Mouse (Mus musculus) CH12.LX (cell line): Measurements from ENCODE around the gene Adam21. TPM values are rescaled to one million over a fixed set of nuclear protein-coding genes. Genes with fewer than 3 reads are reported as not detected.

ENCODE experiments used
- DNase-seq: peaks from one replicate; pipeline ENCODE4 v3.0.0-alpha.2; 2013; ENCODE audit errors: extremely low read depth
- H3K27ac ChIP-seq: 2 replicates; pipeline ENCODE4 v1.5.1; 2012; ENCODE audit warnings: low read depth, mild to moderate bottlenecking, control low read depth, moderate library complexity; ENCODE audit not compliant: insufficient read depth
- H3K27me3 ChIP-seq: replicated peaks from 2 replicates; pipeline ENCODE3; 2012; ENCODE audit warnings: inconsistent platforms
- H3K36me3 ChIP-seq, 2 experiments: replicated peaks in 1 of 2; 2 replicates each; pipeline versions ENCODE3 to v1.6.1; 2012; ENCODE audit warnings: inconsistent platforms in 1 of 2, low read length in 1 of 2, mild to moderate bottlenecking in 1 of 2, mixed read lengths in 1 of 2, moderate library complexity in 1 of 2; ENCODE audit not compliant: control insufficient read depth in 1 of 2, insufficient read depth in 1 of 2
- H3K4me1 ChIP-seq, 2 experiments: 2 replicates each; pipeline ENCODE4 v1.6.1; 2012; ENCODE audit warnings: inconsistent platforms in 1 of 2, moderate library complexity in 1 of 2; ENCODE audit not compliant: insufficient read depth in 2 of 2, control insufficient read depth in 1 of 2
- H3K4me2 ChIP-seq: 2 replicates; pipeline ENCODE4 v1.6.1; 2012; ENCODE audit warnings: low read depth, mild to moderate bottlenecking, control low read depth; ENCODE audit not compliant: poor library complexity, insufficient read depth, severe bottlenecking
- H3K4me3 ChIP-seq, 3 experiments: fragments of 150-350 bp in 1 of 3; sonication (generic) in 1 of 3; replicated peaks in 1 of 3; 2 replicates each; pipeline versions ENCODE3 to v1.5.1; 2011 to 2012; ENCODE audit warnings: low read depth in 2 of 3, low read length in 2 of 3, mild to moderate bottlenecking in 2 of 3, moderate library complexity in 2 of 3, control low read depth in 1 of 3, improper control_type of control experiment in 1 of 3, inconsistent platforms in 1 of 3, mixed read lengths in 1 of 3; ENCODE audit not compliant: poor library complexity in 1 of 3
- H3K79me2 ChIP-seq: replicated peaks from 2 replicates; pipeline ENCODE4 v1.6.1; 2012; ENCODE audit warnings: mild to moderate bottlenecking, moderate library complexity; ENCODE audit not compliant: control insufficient read depth, poor library complexity, insufficient read depth, severe bottlenecking; ENCODE audit errors: extremely low read depth
- H3K9ac ChIP-seq: 2 replicates; pipeline ENCODE4 v1.6.1; 2012; ENCODE audit warnings: low read depth, mild to moderate bottlenecking, control low read depth, moderate library complexity; ENCODE audit not compliant: insufficient read depth
- H3K9me3 ChIP-seq: replicated peaks from 2 replicates; pipeline ENCODE3; 2012; ENCODE audit warnings: low read length, inconsistent platforms, mixed read lengths
- CHD2 ChIP-seq: IDR thresholded peaks from 2 replicates; pipeline ENCODE4 v1.6.1; 2011; ENCODE audit warnings: low read length, improper control_type of control experiment
- ELF1 ChIP-seq: IDR thresholded peaks from 2 replicates; pipeline ENCODE4 v1.6.1; 2014; ENCODE audit warnings: low read depth, mild to moderate bottlenecking, inconsistent platforms, low read length, improper control_type of control experiment
- EP300 ChIP-seq: IDR thresholded peaks from 2 replicates; pipeline ENCODE4 v1.6.1; 2011; ENCODE audit warnings: low read length, improper control_type of control experiment
- GABPA ChIP-seq: IDR thresholded peaks from 2 replicates; pipeline ENCODE4 v1.6.1; 2012; ENCODE audit warnings: low read depth, low read length, improper control_type of control experiment, inconsistent platforms; ENCODE audit not compliant: insufficient replicate concordance
- MAZ ChIP-seq: IDR thresholded peaks from 2 replicates; pipeline ENCODE4 v1.6.1; 2012; ENCODE audit warnings: low read depth, mild to moderate bottlenecking, inconsistent platforms, low read length, improper control_type of control experiment, moderate library complexity
- NELFE ChIP-seq: IDR thresholded peaks from 2 replicates; pipeline ENCODE4 v1.6.1; 2011; ENCODE audit warnings: low read depth, low read length, improper control_type of control experiment
- PAX5 ChIP-seq: IDR thresholded peaks from 2 replicates; pipeline ENCODE4 v1.6.1; 2012; ENCODE audit warnings: low read length, inconsistent platforms, mixed read lengths
- POLR2A ChIP-seq: IDR thresholded peaks from 2 replicates; pipeline ENCODE4 v1.6.1; 2011; ENCODE audit warnings: low read depth, mild to moderate bottlenecking, improper control_type of control experiment, low read length
- RAD21 ChIP-seq: IDR thresholded peaks from 2 replicates; pipeline ENCODE4 v1.6.1; 2011; ENCODE audit warnings: low read depth, mild to moderate bottlenecking, low read length, improper control_type of control experiment, moderate library complexity
- SIN3A ChIP-seq: IDR thresholded peaks from 2 replicates; pipeline ENCODE4 v1.6.1; 2012; ENCODE audit warnings: low read length, improper control_type of control experiment, inconsistent platforms
- TBP ChIP-seq: conservative IDR thresholded peaks from 2 replicates; pipeline ENCODE4 v1.6.1; 2011; ENCODE audit warnings: low read depth, low read length, improper control_type of control experiment
- UBTF ChIP-seq: IDR thresholded peaks from 2 replicates; pipeline ENCODE4 v1.6.1; 2012; ENCODE audit warnings: low read depth, mild to moderate bottlenecking, inconsistent platforms, low read length, improper control_type of control experiment, moderate library complexity
- USF1 ChIP-seq: IDR thresholded peaks from 2 replicates; pipeline ENCODE4 v1.6.1; 2014; ENCODE audit warnings: low read depth, mild to moderate bottlenecking, inconsistent platforms, low read length, improper control_type of control experiment
- USF2 ChIP-seq: conservative IDR thresholded peaks from 2 replicates; pipeline ENCODE4 v1.6.1; 2011; ENCODE audit warnings: low read depth, low read length, improper control_type of control experiment
- ZKSCAN1 ChIP-seq: IDR thresholded peaks from 2 replicates; pipeline ENCODE4 v1.6.1; 2012; ENCODE audit warnings: low read depth, inconsistent platforms, low read length, improper control_type of control experiment, borderline replicate concordance
- ZMIZ1 ChIP-seq: IDR thresholded peaks from 2 replicates; pipeline ENCODE4 v1.6.1; 2012; ENCODE audit warnings: low read depth, mild to moderate bottlenecking, inconsistent platforms, low read length, improper control_type of control experiment
- dilution Hi-C: fragments of 300-500 bp; cut with MboI; formaldehyde crosslinking; loops from 2 replicates; pipeline ENCODE4 v1.14.3; 2020; ENCODE audit warnings: low sequenced_read_pairs; ENCODE audit not compliant: extremely low pct_unique_long_range_greater_than_20kb, extremely low pct_ligation_motif_present
- in situ Hi-C: fragments of 300-500 bp; cut with MboI; formaldehyde crosslinking; loops from 3 replicates; pipeline ENCODE4 v1.14.3; 2019; ENCODE audit warnings: low sequenced_read_pairs, low pct_ligation_motif_present, low pct_unique_long_range_greater_than_20kb, mixed read lengths
- polyA plus RNA-seq: library from polyadenylated mRNA; unstranded; fragments of >175 nt; gene quantifications from 2 replicates; pipeline ENCODE4 v1.2.1, GENCODE M21; 2012; ENCODE audit warnings: low read depth; ENCODE audit not compliant: insufficient read length
- total RNA-seq, 2 experiments: library from RNA; depleted of rRNA; stranded (reverse); fragments of 300-350 nt in 1 of 2; fragments of >200 nt in 1 of 2; gene quantifications; 2 replicates each; pipeline ENCODE4 v1.2.3; 2012 to 2014

Gene Adam21
- total and polyA plus RNA-seq, 3 experiments: 0.07 TPM; not detected in 2

DNA sequence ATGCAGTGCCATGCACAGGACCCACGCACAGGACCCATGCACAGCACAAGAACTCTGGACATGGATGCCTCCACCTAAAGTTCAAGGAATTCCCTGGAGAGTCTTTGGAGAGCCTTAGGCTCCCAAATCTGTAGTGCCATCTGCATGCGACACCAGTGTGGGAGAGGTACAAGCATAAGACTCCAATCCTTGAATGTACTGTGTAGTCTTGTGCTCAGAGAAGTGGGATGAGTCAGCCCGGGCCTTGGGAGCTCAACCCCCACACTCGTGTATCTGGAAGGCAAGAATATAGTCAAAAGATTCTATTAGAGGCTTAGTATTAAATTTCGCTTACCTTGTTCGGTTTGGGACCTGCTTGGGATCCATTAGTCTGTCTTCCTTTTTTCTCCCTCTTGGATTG lies 47.5 kb upstream of the Adam21 start:
- TF ChIP-seq ELF1 (no peak), USF2 (no peak), POLR2A (no peak), TBP (no peak), MAZ (no peak), USF1 (no peak), ZKSCAN1 (no peak), UBTF (no peak), GABPA (no peak), ZMIZ1 (no peak)

DNA sequence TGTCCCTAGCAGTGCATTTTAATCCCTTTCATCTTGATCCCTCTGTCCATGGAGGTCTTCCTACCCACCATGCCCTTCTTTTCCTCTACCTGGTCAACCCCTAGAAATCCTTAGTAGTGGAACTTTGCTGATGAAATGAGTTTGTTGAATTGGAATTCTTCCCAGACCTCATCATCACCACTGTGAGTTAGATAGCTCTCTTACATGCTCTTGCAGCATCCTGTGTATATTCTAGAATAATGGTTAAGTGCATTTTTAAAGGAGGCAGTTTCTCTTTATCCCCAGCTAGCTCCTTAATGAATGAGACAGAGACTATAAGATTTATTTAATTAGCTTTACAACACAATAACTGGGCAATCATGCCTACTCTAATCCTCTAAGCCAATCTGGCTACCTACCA lies 41.2 kb upstream of the Adam21 start:
- no peaks in the 10 kb centered on the region for H3K4me1 ChIP-seq
- in situ Hi-C loops (no loop called here), dilution Hi-C loops (no loop called here)
- no peak for DNase-seq
- H3K27ac ChIP-seq: no peak overlapping the region
- H3K36me3 ChIP-seq: no peaks in the 10 kb centered on the region
- H3K27me3 ChIP-seq: peaks cover 2% of the 10 kb centered on the region
- no peak overlapping the region for H3K4me3 ChIP-seq
- no peak overlapping the region for H3K4me2 ChIP-seq
- H3K9me3 ChIP-seq: peaks cover 10% of the 10 kb centered on the region
- no peak for TF ChIP-seq NELFE
- TF ChIP-seq POLR2A: no peak
- TF ChIP-seq USF2: no peak
- TF ChIP-seq ELF1: no peak
- no peak for TF ChIP-seq CHD2
- TF ChIP-seq PAX5: no peak
- no peak for TF ChIP-seq EP300
- TF ChIP-seq RAD21: no peak
- no peak for TF ChIP-seq USF1
- TF ChIP-seq SIN3A: no peak
- no peak overlapping the region for H3K9ac ChIP-seq
- no peaks in the 10 kb centered on the region for H3K79me2 ChIP-seq

More for the DNA sequence above, 47.5 kb upstream of the Adam21 start:
- in situ Hi-C loops (loop anchor here (5.0 to 10.0 kb wide), 2 partner anchors 171 to 299 kb away; no protein-coding TSS in a partner anchor), dilution Hi-C loops (no loop called here)
- no peak overlapping the region for H3K4me2 ChIP-seq
- no peak overlapping the region for H3K4me3 ChIP-seq
- H3K36me3 ChIP-seq: no peaks in the 10 kb centered on the region
- peaks cover 3% of the 10 kb centered on the region for H3K27me3 ChIP-seq
- no peak overlapping the region for H3K27ac ChIP-seq
- no peak for DNase-seq
- no peaks in the 10 kb centered on the region for H3K79me2 ChIP-seq
- no peaks in the 10 kb centered on the region for H3K9me3 ChIP-seq
- H3K9ac ChIP-seq: no peak overlapping the region
- H3K4me1 ChIP-seq: no peaks in the 10 kb centered on the region
